Mouse (Mus musculus) heart, embryonic 12.5 days (tissue): ENCODE data around the gene Arhgef17. TPM values are rescaled to one million over a fixed set of nuclear protein-coding genes. Genes with fewer than 3 reads are reported as not detected.

Experiments
- ATAC-seq: fragments of 200-750 bp; cut with Nextera tagmentation; 2 replicates; pipeline ENCODE4 v1.8.0; 2017; ENCODE audit warnings: moderate TSS enrichment, moderate library complexity; ENCODE audit not compliant: insufficient number of reproducible peaks, low FRiP score
- H3K27ac ChIP-seq: fragments of 300-500 bp; sonication (generic); 2 replicates; pipeline ENCODE4 v1.5.1; 2016; ENCODE audit warnings: mild to moderate bottlenecking, moderate library complexity; ENCODE audit not compliant: poor library complexity, severe bottlenecking
- H3K27me3 ChIP-seq: fragments of 300-500 bp; sonication (generic); replicated peaks from 2 replicates; pipeline ENCODE4 v1.6.1; 2016; ENCODE audit warnings: mild to moderate bottlenecking, moderate library complexity
- H3K36me3 ChIP-seq: fragments of 300-500 bp; sonication (generic); 2 replicates; pipeline ENCODE4 v1.6.1; 2016; ENCODE audit warnings: mild to moderate bottlenecking, moderate library complexity
- H3K4me1 ChIP-seq: fragments of 300-500 bp; sonication (generic); replicated peaks from 2 replicates; pipeline ENCODE4 v1.6.1; 2016; ENCODE audit warnings: mild to moderate bottlenecking
- H3K4me2 ChIP-seq: fragments of 300-500 bp; sonication (generic); 2 replicates; pipeline ENCODE4 v1.6.1; 2016; ENCODE audit warnings: mild to moderate bottlenecking, moderate library complexity
- H3K4me3 ChIP-seq: fragments of 300-500 bp; sonication (generic); 2 replicates; pipeline ENCODE4 v1.5.1; 2016; ENCODE audit warnings: mild to moderate bottlenecking
- H3K9ac ChIP-seq: fragments of 300-500 bp; sonication (generic); 2 replicates; pipeline ENCODE4 v1.6.1; 2016; ENCODE audit warnings: mild to moderate bottlenecking, moderate library complexity
- H3K9me3 ChIP-seq: fragments of 300-500 bp; sonication (generic); replicated peaks from 2 replicates; pipeline ENCODE4 v1.6.1; 2016; ENCODE audit warnings: mild to moderate bottlenecking, moderate library complexity
- WGBS: fragments of 180-500 bp; shearing (Covaris S2); methylation state at CpG from one replicate; pipeline ENCODE4 v1.1.7; 2016; 5-methylcytosine and 5-hydroxymethylcytosine counted together
- microRNA-seq: library from miRNA; unstranded; fragments of <30 nt; microRNA quantifications from one replicate; pipeline ENCODE4, GENCODE M21; 2017
- polyA plus RNA-seq: library from polyadenylated mRNA; unstranded; fragments of >200 nt; fragmentation: Nextera tagmentation; extraction: Ambion mirVana; gene quantifications from 2 replicates; pipeline ENCODE4 v1.2.1, GENCODE M21; 2016

Arhgef17 gene
- polyA plus RNA-seq, 1 experiment from 2014 or later: 8.7 TPM

- Histone ChIP-seq H3K4me1 (peaks cover 4% of the 10 kb centered on the region; the same call in 1 of the 2 replicates), H3K36me3 (peaks cover 42% of the 10 kb centered on the region), H3K27ac (no peak overlapping the region), H3K4me3 (no peak overlapping the region), H3K4me2 (no peak overlapping the region), H3K9ac (no peak overlapping the region), H3K27me3 (no peaks in the 10 kb centered on the region), H3K9me3 (no peaks in the 10 kb centered on the region)
- no peak for ATAC-seq
- WGBS: 78% methylated on average over 1 of the region's 1 CpGs
These were observed 98.0 kb downstream of the Arhgef17 start for GRCm38 (mm10) chr7:100833859-100834258.

GRCm38 (mm10) chr7:100828549-100828948, 103.4 kb downstream of the Arhgef17 start:
- WGBS: 93% methylated on average over 2 of the region's 2 CpGs
- Histone ChIP-seq H3K36me3 (peaks cover 21% of the 10 kb centered on the region), H3K4me1 (no peaks in the 10 kb centered on the region), H3K4me3 (no peak overlapping the region), H3K9ac (no peak overlapping the region), H3K27me3 (no peaks in the 10 kb centered on the region), H3K27ac (no peak overlapping the region), H3K9me3 (no peaks in the 10 kb centered on the region), H3K4me2 (no peak overlapping the region)
- no peak for ATAC-seq

GRCm38 (mm10) chr7:100824661-100825060, 107.2 kb downstream of the Arhgef17 start:
- no peaks in the 10 kb centered on the region for H3K4me1 ChIP-seq
- WGBS: 79% methylated on average over 3 of the region's 3 CpGs
- no peaks in the 10 kb centered on the region for H3K9me3 ChIP-seq
- no peak overlapping the region for H3K27ac ChIP-seq
- H3K36me3 ChIP-seq: peaks cover 16% of the 10 kb centered on the region
- no peaks in the 10 kb centered on the region for H3K27me3 ChIP-seq
- no peak overlapping the region for H3K4me2 ChIP-seq
- H3K9ac ChIP-seq: no peak overlapping the region
- no peak for ATAC-seq
- H3K4me3 ChIP-seq: no peak overlapping the region

Small RNA genes lying within 50 kb of the gene (microRNA-seq; reads per million reads assigned to microRNA genes)
- gene Mir3102: 202 reads per million, percentile 61 among the genes with 10 or more reads in this experiment

Other genes starting within 250 kb of the Arhgef17 start
- 31.4 and 31.6 TPM in 2 replicates for gene Fam168a, start 225.5 kb downstream of the Arhgef17 start, polyA plus RNA-seq
- gene Relt, start 68.7 kb downstream of the Arhgef17 start, polyA plus RNA-seq: 4.1 TPM in 2 replicates
- gene P2ry6, start 42.5 kb upstream of the Arhgef17 start, polyA plus RNA-seq: 2.3 and 2.6 TPM in 2 replicates
- gene P2ry2, start 80.8 kb upstream of the Arhgef17 start, polyA plus RNA-seq: 1.1 and 1.2 TPM in 2 replicates
- 18.4 and 18.7 TPM in 2 replicates for gene Fchsd2, start 160.8 kb upstream of the Arhgef17 start, polyA plus RNA-seq